Mouse (Mus musculus) intestine, postnatal 0 days (tissue): Measurements from ENCODE around the gene Cdr2. TPM values are rescaled to one million over a fixed set of nuclear protein-coding genes. Genes with fewer than 3 reads are reported as not detected.

Experiments
- ATAC-seq: fragments of 200-750 bp; cut with Nextera tagmentation; 2 replicates; pipeline ENCODE4 v1.8.0; 2017; ENCODE audit warnings: mild to moderate bottlenecking, moderate TSS enrichment, moderate library complexity
- H3K27ac ChIP-seq: fragments of 300-500 bp; sonication (generic); 2 replicates; pipeline ENCODE4 v1.5.1; 2014; ENCODE audit warnings: mild to moderate bottlenecking, low read depth, low read length, moderate library complexity
- H3K27me3 ChIP-seq: fragments of 300-500 bp; sonication (generic); replicated peaks from 2 replicates; pipeline ENCODE4 v1.6.1; 2014; ENCODE audit warnings: low read length, mixed read lengths; ENCODE audit not compliant: control insufficient read depth, insufficient read depth
- H3K36me3 ChIP-seq: fragments of 300-500 bp; sonication (generic); 2 replicates; pipeline ENCODE4 v1.6.1; 2014; ENCODE audit warnings: mild to moderate bottlenecking, moderate library complexity; ENCODE audit not compliant: control insufficient read depth, insufficient read depth
- H3K4me1 ChIP-seq: fragments of 300-500 bp; sonication (generic); replicated peaks from 2 replicates; pipeline ENCODE4 v1.6.1; 2014; ENCODE audit warnings: antibody characterized with exemption, low read length, mixed read lengths; ENCODE audit not compliant: control insufficient read depth, insufficient read depth
- H3K4me2 ChIP-seq: fragments of 300-500 bp; sonication (generic); replicated peaks from 2 replicates; pipeline ENCODE4 v1.6.1; 2014; ENCODE audit warnings: low read depth, mild to moderate bottlenecking, moderate library complexity
- H3K4me3 ChIP-seq: fragments of 300-500 bp; sonication (generic); 2 replicates; pipeline ENCODE4 v1.5.1; 2014; ENCODE audit warnings: low read depth, low read length
- H3K9ac ChIP-seq: fragments of 300-500 bp; sonication (generic); 2 replicates; pipeline ENCODE4 v1.6.1; 2014; ENCODE audit warnings: mild to moderate bottlenecking, low read depth, low read length
- H3K9me3 ChIP-seq: fragments of 300-500 bp; sonication (generic); 2 replicates; pipeline ENCODE4 v1.6.1; 2016; ENCODE audit warnings: mixed run types; ENCODE audit not compliant: control insufficient read depth
- CTCF ChIP-seq: sonication (generic); IDR thresholded peaks from 2 replicates; pipeline ENCODE4 v1.5.1; 2016; ENCODE audit warnings: low read depth, mild to moderate bottlenecking, control low read depth, antibody characterized with exemption, moderate library complexity
- WGBS: fragments of 180-500 bp; shearing (Covaris S2); extraction: QIAGEN DNeasy Blood & Tissue Kit; methylation state at CpG from one replicate; pipeline ENCODE4 v1.1.7; 2014; 5-methylcytosine and 5-hydroxymethylcytosine counted together
- polyA plus RNA-seq: library from polyadenylated mRNA; unstranded; fragments of >200 nt; fragmentation: Nextera tagmentation; extraction: Ambion mirVana; gene quantifications from 2 replicates; pipeline ENCODE4 v1.2.1, GENCODE M21; 2015

Gene Cdr2
- polyA plus RNA-seq, 1 experiment from 2014 or later: 124 TPM

- ATAC-seq: no peak
- Histone ChIP-seq H3K9ac (no peak overlapping the region), H3K9me3 (no peaks in the 10 kb centered on the region), H3K4me3 (no peak overlapping the region), H3K4me2 (no peak overlapping the region), H3K36me3 (no peaks in the 10 kb centered on the region), H3K27ac (peak overlapping the region; percentile 68), H3K4me1 (no peaks in the 10 kb centered on the region), H3K27me3 (no peaks in the 10 kb centered on the region)
- 61% methylated on average over 2 of the region's 2 CpGs for WGBS
- TF ChIP-seq CTCF: no peak
These were observed 17.0 kb upstream of the Cdr2 start for GRCm38 (mm10) chr7:120999021-120999530.

GRCm38 (mm10) chr7:120991191-120991590 is 9.1 kb upstream of the Cdr2 start:
- Histone ChIP-seq H3K27ac (no peak overlapping the region), H3K4me2 (no peak overlapping the region), H3K36me3 (no peaks in the 10 kb centered on the region), H3K27me3 (no peaks in the 10 kb centered on the region), H3K9ac (no peak overlapping the region), H3K4me1 (no peaks in the 10 kb centered on the region), H3K9me3 (no peaks in the 10 kb centered on the region), H3K4me3 (no peak overlapping the region)
- no peak for ATAC-seq
- WGBS: 79% methylated on average over 8 of the region's 8 CpGs
- TF ChIP-seq CTCF: no peak

GRCm38 (mm10) chr7:120982968-120983367 is 856 bp upstream of the Cdr2 start:
- peaks cover 5% of the 10 kb centered on the region; the same call in 1 of the 2 replicates for H3K4me1 ChIP-seq
- no peaks in the 10 kb centered on the region for H3K36me3 ChIP-seq
- peak overlapping the region; percentile 78 for H3K4me2 ChIP-seq
- WGBS: 12% methylated on average over 7 of the region's 7 CpGs
- H3K9ac ChIP-seq: peak overlapping the region; percentile 85
- H3K9me3 ChIP-seq: no peaks in the 10 kb centered on the region
- H3K4me3 ChIP-seq: peak overlapping the region; percentile 95
- TF ChIP-seq CTCF: no peak
- H3K27ac ChIP-seq: peak overlapping the region; percentile 90
- H3K27me3 ChIP-seq: no peaks in the 10 kb centered on the region
- ATAC-seq: no peak

GRCm38 (mm10) chr7:120980931-120981924 is 884 bp downstream of the Cdr2 start:
- Histone ChIP-seq H3K4me1 (peaks cover 5% of the 10 kb centered on the region; the same call in 1 of the 2 replicates), H3K27me3 (no peaks in the 10 kb centered on the region), H3K4me3 (peak overlapping the region; percentile 95), H3K9ac (peak overlapping the region; percentile 96), H3K9me3 (no peaks in the 10 kb centered on the region), H3K27ac (peak overlapping the region; percentile 96), H3K4me2 (peak overlapping the region; percentile 78), H3K36me3 (no peaks in the 10 kb centered on the region)
- ATAC-seq: peak; percentile 36
- TF ChIP-seq CTCF: no peak
- 5% methylated on average over 39 of the region's 39 CpGs for WGBS

- TF ChIP-seq CTCF: no peak
These were observed 2.1 kb downstream of the Cdr2 start for GRCm38 (mm10) chr7:120980041-120980440.

GRCm38 (mm10) chr7:120977063-120977462 is 5.0 kb downstream of the Cdr2 start:
- Histone ChIP-seq H3K9ac (no peak overlapping the region), H3K4me3 (no peak overlapping the region), H3K27ac (peak overlapping the region; percentile 77), H3K4me2 (peak overlapping the region; percentile 24; the same call in 1 of the 2 replicates), H3K4me1 (peaks cover 11% of the 10 kb centered on the region; the same call in 1 of the 2 replicates), H3K36me3 (no peaks in the 10 kb centered on the region), H3K27me3 (no peaks in the 10 kb centered on the region), H3K9me3 (no peaks in the 10 kb centered on the region)
- ATAC-seq: no peak
- 47% methylated on average over 7 of the region's 7 CpGs for WGBS
- no peak for TF ChIP-seq CTCF

More at GRCm38 (mm10) chr7:120980041-120980440, 2.1 kb downstream of the Cdr2 start:
- Histone ChIP-seq H3K27ac (peak overlapping the region; percentile 96), H3K27me3 (no peaks in the 10 kb centered on the region), H3K4me2 (peak overlapping the region; percentile 78), H3K4me3 (peak overlapping the region; percentile 95), H3K4me1 (peaks cover 5% of the 10 kb centered on the region; the same call in 1 of the 2 replicates), H3K36me3 (no peaks in the 10 kb centered on the region), H3K9me3 (no peaks in the 10 kb centered on the region), H3K9ac (peak overlapping the region; percentile 96; the same call in 1 of the 2 replicates)
- ATAC-seq: no peak; the same call in 1 of the 2 replicates
- WGBS: 51% methylated on average over 4 of the region's 4 CpGs
